Mouse (Mus musculus): ENCODE measurements around the gene Uvrag. TPM values are rescaled to one million over a fixed set of nuclear protein-coding genes. Genes with fewer than 3 reads are reported as not detected.

The Uvrag gene
- polyA plus RNA-seq, 1 experiment from 2014 or later, result 25.8 TPM

DNA sequence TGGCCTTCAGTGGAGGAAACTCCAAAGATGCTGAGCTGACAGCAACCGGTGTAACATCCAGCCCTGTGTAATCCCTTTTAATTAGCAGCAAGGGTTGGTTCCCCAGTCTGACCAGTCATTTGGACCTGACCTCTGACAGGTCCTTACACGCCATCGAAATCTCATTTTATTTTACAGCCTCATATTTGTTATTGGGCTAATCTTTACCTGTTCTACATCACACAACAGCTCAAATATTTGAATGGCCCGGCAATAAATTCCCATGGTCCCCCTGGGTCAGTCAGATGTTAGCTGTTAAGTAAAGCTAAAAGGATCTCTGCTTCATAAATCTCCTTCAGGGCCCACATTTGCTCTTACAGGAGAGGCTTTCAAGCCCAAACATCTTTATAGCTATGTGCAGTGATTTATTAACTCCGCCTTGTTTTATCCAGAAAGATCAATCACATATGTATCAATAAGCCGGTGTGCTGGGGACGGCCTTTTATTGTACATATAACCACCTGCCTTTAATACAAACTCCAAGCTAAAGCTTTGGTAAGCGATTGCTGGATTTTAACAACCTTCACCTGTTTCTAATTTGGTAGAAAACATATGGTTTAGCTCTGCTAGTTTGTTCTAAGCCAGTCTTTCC, 183.7 kb downstream of the Uvrag start:
- H3K4me3 ChIP-seq (ENCODE audit: low read depth, low read length), result no peak overlapping the region
- H3K9ac ChIP-seq (ENCODE audit: low read length), result no peak overlapping the region
- 38% methylated on average over 8 of the region's 8 CpGs for WGBS

DNA sequence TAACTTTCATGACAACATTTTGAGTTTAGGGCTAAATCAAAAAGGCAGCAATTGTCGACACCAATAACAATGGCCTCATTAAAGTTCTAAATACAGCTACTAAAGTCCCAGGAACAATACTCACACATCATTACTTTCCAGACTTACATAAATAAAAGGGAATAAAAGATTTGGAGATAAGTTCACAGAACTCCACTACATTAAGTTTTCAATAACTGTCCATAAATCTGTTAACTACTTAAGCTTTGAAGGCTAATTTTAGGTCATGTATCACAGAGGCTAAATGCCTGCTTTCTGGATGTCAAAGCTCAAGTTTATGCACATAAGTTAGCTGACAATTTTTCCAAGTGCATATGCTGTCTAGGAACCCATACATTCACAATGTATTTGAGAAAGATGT, 184.3 kb downstream of the Uvrag start:
- Histone ChIP-seq H3K27ac (ENCODE audit: low read depth) (no peak overlapping the region), H3K9ac (ENCODE audit: low read length) (no peak overlapping the region), H3K4me2 (ENCODE audit: low read length) (no peak overlapping the region), H3K4me3 (ENCODE audit: low read depth, low read length) (no peak overlapping the region), H3K36me3 (ENCODE audit: control insufficient read depth, insufficient read depth, low read length) (no peaks in the 10 kb centered on the region), H3K27me3 (replicated peaks; ENCODE audit: control insufficient read depth, insufficient read depth, low read length) (no peaks in the 10 kb centered on the region), H3K9me3 (ENCODE audit: control insufficient read depth, low read length) (no peaks in the 10 kb centered on the region), H3K4me1 (replicated peaks; ENCODE audit: control insufficient read depth, insufficient read depth, low read length) (peaks cover 25% of the 10 kb centered on the region)
- DNase-seq (ENCODE audit: low spot score) (no peak), ATAC-seq (replicated peaks; ENCODE audit: low FRiP score, low TSS enrichment, low read depth) (no peak)
- 71% methylated on average over 1 of the region's 1 CpGs for WGBS

More for the DNA sequence above, 183.7 kb downstream of the Uvrag start:
- Histone ChIP-seq H3K36me3 (ENCODE audit: control insufficient read depth, insufficient read depth, low read length) (no peaks in the 10 kb centered on the region), H3K27me3 (replicated peaks; ENCODE audit: control insufficient read depth, insufficient read depth, low read length) (no peaks in the 10 kb centered on the region), H3K27ac (ENCODE audit: low read depth) (no peak overlapping the region; the same call in 1 of the 2 replicates), H3K4me2 (ENCODE audit: low read length) (no peak overlapping the region), H3K9me3 (ENCODE audit: control insufficient read depth, low read length) (no peaks in the 10 kb centered on the region), H3K4me1 (replicated peaks; ENCODE audit: control insufficient read depth, insufficient read depth, low read length) (peaks cover 25% of the 10 kb centered on the region)
- no peak for DNase-seq (ENCODE audit: low spot score)
- ATAC-seq (replicated peaks; ENCODE audit: low FRiP score, low TSS enrichment, low read depth), result peak; percentile 22; the same call in 1 of the 2 replicates

DNA sequence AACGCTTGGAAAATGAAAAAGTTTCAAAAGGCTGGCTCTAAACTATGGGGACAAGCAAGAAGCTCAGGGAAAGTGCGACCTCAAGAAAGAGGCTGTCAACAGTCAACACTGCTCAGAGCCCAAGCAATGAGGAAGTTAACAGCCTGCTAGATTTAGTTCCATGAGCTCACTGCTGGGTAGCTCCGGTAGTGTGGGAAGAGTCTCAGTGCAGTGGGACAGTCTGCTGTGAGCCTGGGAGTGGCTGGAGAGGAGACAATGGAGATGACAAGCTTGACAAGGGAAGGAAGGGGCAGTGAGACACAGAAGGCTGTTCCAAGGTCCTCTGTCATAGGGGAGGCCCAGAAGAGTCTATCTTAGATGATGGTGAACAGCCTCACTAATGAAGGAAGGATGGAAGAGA, 187.3 kb downstream of the Uvrag start:
- Histone ChIP-seq H3K27me3 (replicated peaks; ENCODE audit: control insufficient read depth, insufficient read depth, low read length) (no peaks in the 10 kb centered on the region), H3K4me1 (replicated peaks; ENCODE audit: control insufficient read depth, insufficient read depth, low read length) (peaks cover 23% of the 10 kb centered on the region), H3K4me2 (ENCODE audit: low read length) (no peak overlapping the region), H3K36me3 (ENCODE audit: control insufficient read depth, insufficient read depth, low read length) (no peaks in the 10 kb centered on the region), H3K4me3 (ENCODE audit: low read depth, low read length) (no peak overlapping the region), H3K9me3 (ENCODE audit: control insufficient read depth, low read length) (no peaks in the 10 kb centered on the region), H3K9ac (ENCODE audit: low read length) (no peak overlapping the region), H3K27ac (ENCODE audit: low read depth) (no peak overlapping the region)
- DNase-seq (ENCODE audit: low spot score), result no peak
- no peak for ATAC-seq (replicated peaks; ENCODE audit: low FRiP score, low TSS enrichment, low read depth)
- WGBS, result 87% methylated on average over 3 of the region's 3 CpGs

DNA sequence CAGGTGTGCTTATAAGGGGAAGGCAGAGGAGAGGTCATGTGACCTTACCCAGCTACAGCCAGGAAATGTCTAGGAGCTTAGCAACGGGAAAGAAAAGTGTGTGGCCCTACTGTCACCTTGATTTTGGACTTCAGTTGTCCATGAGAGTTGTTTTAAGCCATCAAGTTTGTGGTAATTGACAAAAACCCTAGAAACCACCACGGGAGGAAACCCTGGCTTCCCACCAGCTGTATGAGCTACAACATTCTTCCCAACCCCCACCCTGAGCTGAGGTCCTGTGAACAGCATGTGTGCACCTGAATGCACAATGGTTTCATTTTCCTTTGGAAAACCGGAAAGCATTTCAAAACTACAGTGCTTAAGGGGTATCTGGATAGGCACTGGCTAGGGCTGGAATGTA, 196.0 kb downstream of the Uvrag start:
- no peaks in the 10 kb centered on the region for H3K27me3 ChIP-seq (replicated peaks; ENCODE audit: control insufficient read depth, insufficient read depth, low read length)
- no peak overlapping the region for H3K9ac ChIP-seq (ENCODE audit: low read length)
- H3K4me1 ChIP-seq (replicated peaks; ENCODE audit: control insufficient read depth, insufficient read depth, low read length), result peaks cover 5% of the 10 kb centered on the region; the same call in 1 of the 2 replicates
- H3K36me3 ChIP-seq (ENCODE audit: control insufficient read depth, insufficient read depth, low read length), result no peaks in the 10 kb centered on the region
- H3K4me2 ChIP-seq (ENCODE audit: low read length), result no peak overlapping the region
- DNase-seq (ENCODE audit: low spot score) (no peak), ATAC-seq (replicated peaks; ENCODE audit: low FRiP score, low TSS enrichment, low read depth) (no peak)
- WGBS, result 72% methylated on average over 3 of the region's 3 CpGs
- no peaks in the 10 kb centered on the region for H3K9me3 ChIP-seq (ENCODE audit: control insufficient read depth, low read length)
- H3K27ac ChIP-seq (ENCODE audit: low read depth), result no peak overlapping the region
- H3K4me3 ChIP-seq (ENCODE audit: low read depth, low read length), result no peak overlapping the region

DNA sequence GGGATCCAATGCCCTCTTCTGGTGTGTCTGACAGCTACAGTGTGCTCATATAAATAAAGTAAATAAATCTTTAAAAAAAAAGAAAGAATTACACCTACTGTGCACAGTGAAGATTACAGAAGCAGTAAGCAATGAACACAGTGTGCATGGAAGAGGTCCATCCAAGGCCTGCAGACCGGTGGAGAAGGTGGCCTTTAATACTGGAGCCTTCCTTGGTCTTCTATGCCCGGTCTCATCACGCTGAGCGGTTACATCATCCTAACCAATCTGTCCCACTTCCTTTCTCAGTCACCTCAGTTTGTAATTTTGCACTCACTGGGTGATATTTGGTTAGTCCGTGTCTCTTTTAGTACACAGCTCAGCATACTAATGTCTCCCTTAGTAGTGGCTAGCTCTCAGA, 197.3 kb downstream of the Uvrag start:
- Histone ChIP-seq H3K27ac (ENCODE audit: low read depth) (no peak overlapping the region), H3K9me3 (ENCODE audit: control insufficient read depth, low read length) (no peaks in the 10 kb centered on the region), H3K36me3 (ENCODE audit: control insufficient read depth, insufficient read depth, low read length) (no peaks in the 10 kb centered on the region), H3K27me3 (replicated peaks; ENCODE audit: control insufficient read depth, insufficient read depth, low read length) (no peaks in the 10 kb centered on the region), H3K4me1 (replicated peaks; ENCODE audit: control insufficient read depth, insufficient read depth, low read length) (peaks cover 5% of the 10 kb centered on the region; the same call in 1 of the 2 replicates), H3K9ac (ENCODE audit: low read length) (no peak overlapping the region), H3K4me3 (ENCODE audit: low read depth, low read length) (no peak overlapping the region), H3K4me2 (ENCODE audit: low read length) (no peak overlapping the region)
- ATAC-seq (replicated peaks; ENCODE audit: low FRiP score, low TSS enrichment, low read depth) (no peak), DNase-seq (ENCODE audit: low spot score) (no peak)
- 93% methylated on average over 5 of the region's 5 CpGs for WGBS

DNA sequence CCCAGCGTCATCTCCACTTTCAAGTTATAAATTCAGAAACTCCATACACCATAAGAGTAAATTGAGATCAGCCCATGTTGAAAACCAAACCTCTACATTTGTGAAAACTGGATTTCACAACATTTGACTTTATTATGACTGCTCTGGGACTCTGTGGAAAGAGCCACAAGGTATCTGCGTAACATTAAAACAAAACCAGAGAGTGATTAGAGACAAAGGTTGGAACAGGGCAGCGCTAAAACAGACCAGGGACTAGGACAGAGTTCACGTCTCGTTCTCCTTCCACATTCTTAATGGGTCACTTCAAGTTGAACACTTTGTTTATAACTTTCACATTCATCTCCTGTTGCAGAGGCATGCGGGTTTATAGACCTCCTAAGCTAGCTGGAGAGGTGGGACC, 198.2 kb downstream of the Uvrag start:
- Histone ChIP-seq H3K4me2 (ENCODE audit: low read length) (no peak overlapping the region), H3K36me3 (ENCODE audit: control insufficient read depth, insufficient read depth, low read length) (no peaks in the 10 kb centered on the region), H3K27ac (ENCODE audit: low read depth) (no peak overlapping the region), H3K4me3 (ENCODE audit: low read depth, low read length) (no peak overlapping the region), H3K4me1 (replicated peaks; ENCODE audit: control insufficient read depth, insufficient read depth, low read length) (peaks cover 12% of the 10 kb centered on the region; the same call in 1 of the 2 replicates), H3K27me3 (replicated peaks; ENCODE audit: control insufficient read depth, insufficient read depth, low read length) (no peaks in the 10 kb centered on the region), H3K9me3 (ENCODE audit: control insufficient read depth, low read length) (no peaks in the 10 kb centered on the region), H3K9ac (ENCODE audit: low read length) (no peak overlapping the region)
- 41% methylated on average over 6 of the region's 6 CpGs for WGBS
- DNase-seq (ENCODE audit: low spot score), result no peak
- no peak for ATAC-seq (replicated peaks; ENCODE audit: low FRiP score, low TSS enrichment, low read depth)

DNA sequence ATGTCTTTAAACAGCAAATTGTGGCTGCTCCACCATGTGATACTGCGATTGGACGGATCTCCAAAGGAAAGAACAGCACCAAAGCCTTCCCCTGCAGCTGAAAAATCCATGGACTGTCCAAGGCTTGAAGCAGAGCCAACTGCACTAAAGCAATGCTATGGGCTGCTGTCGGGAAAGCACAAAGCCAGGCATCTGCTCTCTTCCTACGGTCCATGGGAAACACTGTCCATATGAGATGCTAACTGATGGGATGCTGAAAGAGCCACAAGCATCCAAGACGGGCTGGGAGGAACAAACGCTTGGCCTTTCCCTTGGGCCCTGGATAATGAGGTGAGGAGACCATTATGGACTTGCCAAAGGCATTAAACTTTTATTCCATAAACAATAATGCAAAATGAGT, 201.7 kb downstream of the Uvrag start:
- H3K4me1 ChIP-seq (replicated peaks; ENCODE audit: control insufficient read depth, insufficient read depth, low read length), result peaks cover 18% of the 10 kb centered on the region; the same call in 1 of the 2 replicates
- ATAC-seq (replicated peaks; ENCODE audit: low FRiP score, low TSS enrichment, low read depth) (no peak), DNase-seq (ENCODE audit: low spot score) (no peak)
- H3K36me3 ChIP-seq (ENCODE audit: control insufficient read depth, insufficient read depth, low read length), result no peaks in the 10 kb centered on the region
- H3K4me2 ChIP-seq (ENCODE audit: low read length), result no peak overlapping the region
- no peaks in the 10 kb centered on the region for H3K9me3 ChIP-seq (ENCODE audit: control insufficient read depth, low read length)
- no peak overlapping the region for H3K4me3 ChIP-seq (ENCODE audit: low read depth, low read length)
- no peak overlapping the region for H3K9ac ChIP-seq (ENCODE audit: low read length)
- no peaks in the 10 kb centered on the region for H3K27me3 ChIP-seq (replicated peaks; ENCODE audit: control insufficient read depth, insufficient read depth, low read length)
- H3K27ac ChIP-seq (ENCODE audit: low read depth), result no peak overlapping the region
- 73% methylated on average over 6 of the region's 6 CpGs for WGBS

DNA sequence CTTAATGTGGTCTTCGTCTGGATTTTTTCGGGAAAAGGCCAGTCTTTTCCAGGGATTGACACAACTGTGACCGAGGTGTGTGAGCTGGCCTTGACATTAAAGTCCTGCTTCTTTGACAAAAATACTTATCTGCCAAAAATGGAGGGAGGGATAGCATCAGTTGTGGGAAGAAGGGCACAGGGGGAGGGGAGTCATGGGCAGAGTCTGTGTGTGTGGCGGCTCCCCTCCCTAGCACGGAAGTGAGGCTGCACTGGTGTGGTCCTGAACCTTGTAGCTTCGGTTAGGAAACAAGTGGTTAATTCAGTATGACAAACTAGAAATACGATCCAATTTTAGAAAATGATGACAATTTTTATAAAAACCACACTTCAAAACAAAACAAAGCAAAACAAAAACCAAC, 202.3 kb downstream of the Uvrag start:
- Histone ChIP-seq H3K4me2 (ENCODE audit: low read length) (no peak overlapping the region), H3K36me3 (ENCODE audit: control insufficient read depth, insufficient read depth, low read length) (no peaks in the 10 kb centered on the region), H3K9ac (ENCODE audit: low read length) (no peak overlapping the region), H3K27me3 (replicated peaks; ENCODE audit: control insufficient read depth, insufficient read depth, low read length) (no peaks in the 10 kb centered on the region), H3K9me3 (ENCODE audit: control insufficient read depth, low read length) (no peaks in the 10 kb centered on the region), H3K4me1 (replicated peaks; ENCODE audit: control insufficient read depth, insufficient read depth, low read length) (peaks cover 18% of the 10 kb centered on the region; the same call in 1 of the 2 replicates), H3K27ac (ENCODE audit: low read depth) (no peak overlapping the region), H3K4me3 (ENCODE audit: low read depth, low read length) (no peak overlapping the region)
- 82% methylated on average over 7 of the region's 7 CpGs for WGBS
- DNase-seq (ENCODE audit: low spot score) (no peak), ATAC-seq (replicated peaks; ENCODE audit: low FRiP score, low TSS enrichment, low read depth) (no peak)

All from intestine, embryonic 14.5 days (tissue).